Mouse (Mus musculus): ENCODE results near the gene Notch2. TPM values are rescaled to one million over a fixed set of nuclear protein-coding genes. Genes with fewer than 3 reads are reported as not detected.

Notch2 gene
- total RNA-seq, 2 experiments from 2014 or later = 28.6 to 32.5 TPM

GRCm38 (mm10) chr3:98069161-98069560 is 55.8 kb downstream of the Notch2 start:
- no peak for DNase-seq (ENCODE audit: low spot score in 2 of 2)

GRCm38 (mm10) chr3:98069856-98070255 is 56.5 kb downstream of the Notch2 start:
- no peak for DNase-seq (ENCODE audit: low spot score in 2 of 2)

DNA sequence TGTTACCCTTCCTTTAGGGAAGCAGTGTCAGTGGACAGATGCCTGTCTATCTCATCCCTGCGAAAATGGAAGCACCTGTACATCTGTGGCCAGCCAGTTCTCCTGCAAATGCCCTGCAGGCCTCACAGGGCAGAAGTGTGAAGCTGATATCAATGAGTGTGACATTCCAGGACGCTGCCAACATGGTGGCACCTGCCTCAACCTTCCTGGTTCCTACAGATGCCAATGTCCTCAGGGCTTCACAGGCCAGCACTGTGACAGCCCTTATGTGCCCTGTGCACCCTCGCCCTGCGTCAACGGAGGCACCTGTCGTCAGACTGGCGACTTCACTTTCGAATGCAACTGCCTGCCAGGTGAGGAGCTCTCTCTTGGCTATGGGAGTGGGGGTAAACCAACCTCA is 59.2 kb downstream of the Notch2 start:
- no peak for DNase-seq (ENCODE audit: low spot score in 2 of 2)

DNA sequence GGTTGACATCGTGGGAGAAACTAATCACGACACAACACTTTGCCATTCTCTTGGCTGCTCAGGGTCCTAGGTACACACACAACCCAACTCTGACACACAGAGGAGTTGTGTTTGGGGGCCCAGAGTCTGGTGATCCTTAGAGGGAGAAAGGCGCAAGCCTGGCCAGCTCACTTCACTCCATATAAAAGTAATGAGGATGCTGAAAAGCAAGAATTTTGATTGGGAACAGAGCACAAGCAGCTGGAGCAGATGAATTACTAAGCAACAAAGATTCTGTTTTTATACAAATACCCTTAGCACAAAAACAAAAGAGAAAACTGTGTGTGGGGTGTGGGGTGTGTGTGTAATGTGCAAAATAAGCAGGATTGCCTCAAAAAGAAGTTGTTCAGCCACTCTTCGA is 60.2 kb downstream of the Notch2 start:
- no peak for DNase-seq (ENCODE audit: low spot score in 2 of 2)

GRCm38 (mm10) chr3:98074622-98075231 is 61.4 kb downstream of the Notch2 start:
- DNase-seq (ENCODE audit: low spot score in 2 of 2) = no peak

GRCm38 (mm10) chr3:98077866-98078265 is 64.5 kb downstream of the Notch2 start:
- DNase-seq (ENCODE audit: low spot score in 2 of 2) = no peak

GRCm38 (mm10) chr3:98078816-98079215 is 65.5 kb downstream of the Notch2 start:
- no peak for DNase-seq (ENCODE audit: low spot score in 2 of 2)

DNA sequence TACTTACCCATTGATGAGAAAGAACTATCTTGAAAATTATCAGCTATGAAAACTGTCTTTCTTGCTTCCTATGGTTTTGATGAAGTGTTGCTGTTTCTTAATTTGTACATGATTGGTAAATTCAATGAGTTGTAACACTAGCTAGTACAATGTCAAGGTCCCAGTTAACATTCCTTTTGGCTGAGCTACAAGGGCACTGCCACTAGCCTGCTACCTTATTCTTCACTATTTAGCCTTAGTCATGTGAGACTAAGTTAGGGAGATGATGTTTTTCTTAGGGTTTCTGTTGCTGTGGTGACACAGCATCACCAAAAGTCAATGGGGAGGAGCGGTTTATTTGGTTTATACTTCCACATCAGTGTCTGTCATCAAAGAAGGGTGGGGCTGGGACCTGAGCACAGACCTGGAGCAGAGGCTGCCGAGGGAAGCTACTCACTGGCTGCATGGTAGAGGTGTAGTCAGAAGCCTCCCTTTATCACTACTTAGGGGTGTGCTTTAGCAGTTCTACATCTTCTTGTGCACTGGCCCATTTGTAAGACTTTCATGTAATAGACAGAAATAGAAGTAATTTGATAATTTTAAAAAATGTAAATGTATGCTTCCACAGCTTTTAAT is 66.4 kb downstream of the Notch2 start:
- no peak for DNase-seq (ENCODE audit: low spot score in 2 of 2)

GRCm38 (mm10) chr3:98080630-98081029 is 67.3 kb downstream of the Notch2 start:
- DNase-seq (ENCODE audit: low spot score in 2 of 2) = no peak

- no peak for DNase-seq (ENCODE audit: low spot score in 2 of 2)
Observed at GRCm38 (mm10) chr3:98082188-98082587, 68.9 kb downstream of the Notch2 start.

DNA sequence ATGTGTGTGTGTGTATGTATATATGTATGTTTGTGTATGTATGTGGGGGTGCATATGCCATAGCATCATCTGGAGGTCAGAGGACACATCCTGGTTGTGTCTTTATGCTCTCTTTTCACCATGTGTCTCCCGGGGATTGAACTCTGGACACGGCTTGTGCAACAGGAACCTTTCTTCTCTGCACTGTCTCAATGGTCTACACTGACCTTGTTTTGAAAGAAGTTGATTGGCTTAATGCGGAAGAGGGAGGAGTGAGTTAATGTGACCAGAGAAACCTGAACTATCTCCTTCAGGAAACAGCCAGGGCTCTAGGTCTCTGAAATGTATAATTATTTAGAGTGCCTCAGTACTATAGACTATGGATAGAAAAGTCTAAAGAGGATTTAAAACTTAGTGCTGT is 69.6 kb downstream of the Notch2 start:
- no peak for DNase-seq (ENCODE audit: low spot score in 2 of 2)

GRCm38 (mm10) chr3:98084061-98084655 is 70.8 kb downstream of the Notch2 start:
- DNase-seq (ENCODE audit: low spot score in 2 of 2) = no peak

DNA sequence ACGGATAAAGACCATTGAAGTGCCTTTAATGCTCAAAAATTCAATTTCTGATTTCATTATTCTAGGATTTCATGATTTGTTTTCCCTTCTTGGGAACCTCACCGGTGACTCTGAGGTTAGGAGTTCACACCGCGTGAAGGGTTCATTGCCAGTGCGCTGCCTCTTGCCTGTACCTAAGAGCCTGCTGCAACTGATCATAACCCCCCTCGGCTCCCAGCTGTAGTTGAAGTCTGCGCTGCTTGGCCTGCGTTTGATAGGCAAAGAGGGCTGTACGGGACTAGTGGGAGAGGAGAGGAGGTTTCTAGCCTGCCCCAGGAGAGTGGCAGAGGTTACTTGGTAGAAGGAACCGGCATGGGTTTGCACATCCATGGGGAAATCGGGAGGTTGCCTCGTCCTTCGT is 71.5 kb downstream of the Notch2 start:
- no peak for DNase-seq (ENCODE audit: low spot score in 2 of 2)

DNA sequence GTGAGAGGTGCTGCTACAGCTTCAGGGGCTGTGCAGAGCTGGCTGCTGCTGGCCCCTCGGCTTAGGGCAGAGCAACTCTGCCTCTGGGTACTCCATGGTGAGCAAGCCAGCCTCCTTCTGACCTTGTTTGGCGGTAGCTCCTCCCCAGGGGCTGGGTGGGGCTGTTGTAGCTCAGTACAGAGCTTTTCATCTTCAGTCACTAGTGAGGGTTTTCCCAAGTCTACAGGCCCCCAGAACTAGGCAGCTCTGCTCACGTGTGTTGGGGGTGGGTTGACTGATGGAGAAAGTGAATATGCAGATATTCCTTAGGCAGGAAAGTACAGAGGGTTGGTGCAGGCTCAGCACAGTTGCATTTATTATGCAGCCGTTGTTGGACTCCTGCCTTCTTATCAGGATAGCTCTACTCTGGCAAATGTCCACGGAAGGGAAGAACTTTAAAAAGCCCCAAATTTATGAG is 72.5 kb downstream of the Notch2 start:
- no peak for DNase-seq (ENCODE audit: low spot score in 2 of 2)

- DNase-seq (ENCODE audit: low spot score in 2 of 2) = no peak
Observed at GRCm38 (mm10) chr3:98086441-98086840, 73.1 kb downstream of the Notch2 start.

DNA sequence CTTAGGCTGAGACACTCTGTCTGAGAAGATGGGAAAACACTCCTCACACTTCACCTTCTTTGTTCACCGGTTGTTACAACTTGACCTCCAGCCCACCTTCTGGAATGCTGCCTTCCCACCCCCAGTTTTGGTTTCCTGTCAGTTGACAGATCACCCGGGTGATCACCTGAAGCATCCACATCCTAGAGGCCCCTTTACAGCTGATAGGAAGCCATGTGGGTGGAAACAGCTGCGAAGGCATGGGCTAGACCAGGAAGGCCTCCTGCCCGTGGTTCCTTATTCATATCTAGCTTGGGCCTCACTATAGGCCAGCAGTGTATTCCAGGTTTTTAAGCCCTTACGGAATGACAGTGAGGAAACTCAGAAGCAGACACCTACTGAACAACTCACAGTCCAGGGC is 73.5 kb downstream of the Notch2 start:
- no peak for DNase-seq (ENCODE audit: low spot score in 2 of 2)

GRCm38 (mm10) chr3:98087551-98087950 is 74.2 kb downstream of the Notch2 start:
- DNase-seq (ENCODE audit: low spot score in 2 of 2) = no peak

GRCm38 (mm10) chr3:98089702-98090101 is 76.4 kb downstream of the Notch2 start:
- DNase-seq (ENCODE audit: low spot score in 2 of 2) = no peak

DNA sequence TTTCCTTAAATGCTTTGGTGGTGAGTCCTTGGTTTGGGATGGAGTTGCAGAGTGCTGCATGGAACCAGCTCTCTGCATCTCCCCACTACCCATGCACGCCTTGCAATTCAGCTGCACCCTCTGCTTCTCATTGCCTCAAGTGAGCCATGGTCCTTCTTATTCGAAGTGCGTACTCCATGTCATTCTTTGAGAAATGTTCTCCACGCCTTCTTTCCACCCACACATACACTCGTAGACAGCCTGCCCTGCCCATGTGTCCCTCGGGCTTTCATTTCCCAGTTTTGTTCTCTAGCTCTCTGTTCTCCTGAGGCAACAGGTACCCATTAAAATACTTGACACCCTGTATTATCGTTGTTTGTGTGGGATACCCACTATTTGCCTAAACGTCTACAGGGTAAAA is 76.8 kb downstream of the Notch2 start:
- DNase-seq (ENCODE audit: low spot score in 2 of 2) = no peak

DNA sequence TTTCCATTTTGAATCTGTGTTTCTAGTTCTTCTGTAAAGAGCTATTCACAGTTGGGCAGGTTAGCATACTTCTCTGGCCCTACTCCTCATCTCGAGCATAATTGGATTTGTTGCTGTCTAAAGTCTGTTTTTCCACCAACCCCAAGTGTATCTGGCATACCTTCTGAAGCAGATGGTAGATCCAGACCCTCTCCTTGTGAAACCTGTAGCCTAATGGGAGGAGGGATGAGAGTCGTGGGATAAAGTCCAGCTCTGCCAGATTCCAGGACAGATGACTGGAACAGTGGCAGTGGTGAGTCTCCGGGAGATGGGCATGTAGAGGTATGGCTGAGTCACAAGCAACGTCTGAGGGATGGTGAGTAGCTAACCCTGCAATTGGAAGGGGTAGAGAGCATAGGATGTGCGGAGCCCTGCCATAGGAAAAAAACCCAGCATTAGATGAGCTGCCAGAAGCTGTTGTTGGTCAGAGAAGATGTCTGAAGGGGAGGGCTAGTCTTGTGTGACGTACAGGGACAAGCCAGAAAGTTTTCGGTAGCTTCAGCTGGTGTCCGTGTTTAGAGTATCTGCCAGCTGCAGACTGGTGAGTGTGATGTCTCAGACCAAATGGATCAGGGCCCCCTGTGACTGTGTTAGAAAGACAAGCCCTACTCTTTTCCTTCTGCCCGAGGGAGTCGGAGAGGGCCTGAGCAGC is 79.5 kb downstream of the Notch2 start:
- DNase-seq (ENCODE audit: low spot score in 2 of 2) = no peak

DNA sequence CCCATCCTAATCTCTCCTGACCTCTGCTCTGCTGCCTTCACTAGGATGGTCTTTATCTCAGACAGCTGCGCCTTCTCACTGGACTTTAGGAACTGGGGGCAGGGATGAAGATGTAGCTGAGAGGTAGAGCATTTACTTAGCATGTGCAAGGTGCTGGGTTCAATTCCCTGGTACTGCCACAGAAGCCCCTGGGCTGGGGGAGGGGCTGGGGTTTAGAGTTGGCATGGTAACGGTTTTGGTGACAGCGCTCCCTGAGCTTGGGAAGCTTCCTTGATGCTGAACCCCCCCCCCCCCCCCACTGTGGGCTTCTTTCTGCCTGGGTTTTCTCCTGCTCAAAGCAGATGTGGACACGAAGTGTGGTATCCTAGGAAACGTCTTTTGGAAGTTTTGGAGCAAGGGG is 80.6 kb downstream of the Notch2 start:
- DNase-seq (ENCODE audit: low spot score in 2 of 2) = no peak
